Mouse (Mus musculus) megakaryocyte progenitor cell, adult 5-6 weeks (primary cell): ENCODE measurements around the gene Lif. TPM values are rescaled to one million over a fixed set of nuclear protein-coding genes. Genes with fewer than 3 reads are reported as not detected.

Source experiments
- ATAC-seq: replicated peaks from 2 replicates; pipeline ENCODE4 v1.8.0; 2016; ENCODE audit warnings: mild to moderate bottlenecking, moderate TSS enrichment, inconsistent platforms; ENCODE audit not compliant: poor library complexity
- total RNA-seq, 2 experiments: library from RNA; stranded (forward) in 1 of 2; stranded (reverse) in 1 of 2; fragments of 157-497, 149-512 nt in 1 of 2; fragments of 200-1000 nt in 1 of 2; gene quantifications; 2 replicates each; pipeline versions ENCODE4 v1.2.3 to v1.2.4; 2015 to 2017

The Lif gene
- total RNA-seq, 2 experiments from 2014 or later = 0.12 to 0.37 TPM

- peak; percentile 34; the same call in 1 of the 2 replicates for ATAC-seq
Observed at GRCm38 (mm10) chr11:4319212-4319955, 62.0 kb downstream of the Lif start.

GRCm38 (mm10) chr11:4320876-4321275 lies 63.5 kb downstream of the Lif start:
- ATAC-seq = no peak

Other genes starting within 250 kb of the Lif start
- not detected in 2 replicates for gene Sec14l4, start 226.1 kb upstream of the Lif start, total RNA-seq (2015)
- gene Sec14l4, start 226.1 kb upstream of the Lif start, total RNA-seq (2017) = not detected in 2 replicates
- gene Sec14l3, start 192.7 kb upstream of the Lif start, total RNA-seq (2015) = not detected in 2 replicates
- not detected in 2 replicates for gene Sec14l3, start 192.7 kb upstream of the Lif start, total RNA-seq (2017)
- gene Mtfp1, start 162.1 kb upstream of the Lif start, total RNA-seq (2015) = 9.7 and 12.0 TPM in 2 replicates
- gene Mtfp1, start 162.1 kb upstream of the Lif start, total RNA-seq (2017) = 9.2 and 12.0 TPM in 2 replicates
- gene Sec14l2, start 134.1 kb upstream of the Lif start, total RNA-seq (2015) = 0.71 and 0.72 TPM in 2 replicates
- gene Sec14l2, start 134.1 kb upstream of the Lif start, total RNA-seq (2017) = 0.87 and 1.7 TPM in 2 replicates
- gene Rnf215, start 122.4 kb upstream of the Lif start, total RNA-seq (2015) = 2.5 and 4.7 TPM in 2 replicates
- gene Rnf215, start 122.4 kb upstream of the Lif start, total RNA-seq (2017) = 5.9 and 8.8 TPM in 2 replicates
- 0.44 and 0.54 TPM in 2 replicates for gene Ccdc157, start 97.3 kb upstream of the Lif start, total RNA-seq (2015)
- gene Ccdc157, start 97.3 kb upstream of the Lif start, total RNA-seq (2017) = 0.67 and 0.95 TPM in 2 replicates
- gene Sf3a1, start 97.2 kb upstream of the Lif start, total RNA-seq (2015) = 64.8 and 65.7 TPM in 2 replicates
- gene Sf3a1, start 97.2 kb upstream of the Lif start, total RNA-seq (2017) = 35.3 and 40.0 TPM in 2 replicates
- gene Tbc1d10a, start 70.8 kb upstream of the Lif start, total RNA-seq (2015) = 1.9 and 2.7 TPM in 2 replicates
- 4.3 and 8.0 TPM in 2 replicates for gene Tbc1d10a, start 70.8 kb upstream of the Lif start, total RNA-seq (2017)
- 0.59 and 0.61 TPM in 2 replicates for gene Castor1, start 39.3 kb upstream of the Lif start, total RNA-seq (2015)
- 0.42 and 0.47 TPM in 2 replicates for gene Castor1, start 39.3 kb upstream of the Lif start, total RNA-seq (2017)
- 11.4 and 20.2 TPM in 2 replicates for gene Osm, start 21.1 kb upstream of the Lif start, total RNA-seq (2015)
- 8.4 and 26.8 TPM in 2 replicates for gene Osm, start 21.1 kb upstream of the Lif start, total RNA-seq (2017)
- 2.6 and 2.8 TPM in 2 replicates for gene Hormad2, start 183.5 kb downstream of the Lif start, total RNA-seq (2015)
- gene Hormad2, start 183.5 kb downstream of the Lif start, total RNA-seq (2017) = 0.87 TPM in 1 of 2 replicates, not detected in the other